Mouse (Mus musculus): Measurements from ENCODE around the gene Igf1r. TPM values are rescaled to one million over a fixed set of nuclear protein-coding genes. Genes with fewer than 3 reads are reported as not detected.

Igf1r gene
- polyA plus RNA-seq, 1 experiment from 2014 or later: 19.7 TPM

Other genes with a start within 250 kb of the Igf1r start
- 4.8 and 5.6 TPM in 2 replicates for gene Synm, start 193.1 kb upstream of the Igf1r start, polyA plus RNA-seq (2014; fragmentation: Nextera tagmentation; extraction: Ambion mirVana)